Mouse (Mus musculus): ENCODE measurements at regions not wholly inside any gene's neighbourhood (a gene's known extent, or its start where the extent isn't known, plus 50 kb on each side); places are given as distances from the start of the nearest gene placed in this dataset.

- no peak overlapping the region for H3K4me3 ChIP-seq
- H3K27me3 ChIP-seq: no peaks in the 10 kb centered on the region
- H3K9me3 ChIP-seq: no peaks in the 10 kb centered on the region
- no peak overlapping the region for H3K9ac ChIP-seq
- no peak overlapping the region for H3K27ac ChIP-seq (replicated peaks)
- H3K4me1 ChIP-seq (replicated peaks): no peaks in the 10 kb centered on the region
- H3K36me3 ChIP-seq: no peaks in the 10 kb centered on the region
- no peak overlapping the region for H3K4me2 ChIP-seq
- 0 out of 2 replicates have a peak, but pooled peaks have one; percentile 42 for ATAC-seq (ENCODE audit: low FRiP score, low read depth)
Observed at GRCm38 (mm10) chr15:70644447-70645202, 3189.7 kb upstream of the Gm6569 start.

GRCm38 (mm10) chr15:70675549-70675948, 3158.8 kb upstream of the Gm6569 start:
- Histone ChIP-seq H3K36me3 (no peaks in the 10 kb centered on the region), H3K27ac (replicated peaks) (no peak overlapping the region), H3K9ac (no peak overlapping the region), H3K4me2 (no peak overlapping the region), H3K9me3 (no peaks in the 10 kb centered on the region), H3K4me3 (no peak overlapping the region), H3K4me1 (replicated peaks) (no peaks in the 10 kb centered on the region), H3K27me3 (no peaks in the 10 kb centered on the region)
- ATAC-seq (ENCODE audit: low FRiP score, low read depth): no peak
- WGBS: 76% methylated on average over 1 of the region's 1 CpGs

GRCm38 (mm10) chr15:70704547-70704946, 3129.8 kb upstream of the Gm6569 start:
- Histone ChIP-seq H3K27me3 (no peaks in the 10 kb centered on the region), H3K27ac (replicated peaks) (no peak overlapping the region), H3K4me3 (no peak overlapping the region), H3K9ac (no peak overlapping the region), H3K4me1 (replicated peaks) (no peaks in the 10 kb centered on the region), H3K36me3 (no peaks in the 10 kb centered on the region), H3K4me2 (no peak overlapping the region), H3K9me3 (no peaks in the 10 kb centered on the region)
- 44% methylated on average over 2 of the region's 2 CpGs for WGBS
- ATAC-seq (ENCODE audit: low FRiP score, low read depth): no peak

- Histone ChIP-seq H3K27ac (replicated peaks) (no peak overlapping the region), H3K27me3 (no peaks in the 10 kb centered on the region), H3K36me3 (no peaks in the 10 kb centered on the region), H3K4me1 (replicated peaks) (peaks cover 4% of the 10 kb centered on the region; the same call in 1 of the 2 replicates), H3K4me3 (no peak overlapping the region), H3K4me2 (no peak overlapping the region), H3K9ac (no peak overlapping the region), H3K9me3 (no peaks in the 10 kb centered on the region)
- peak; percentile 69 for ATAC-seq (ENCODE audit: low FRiP score, low read depth)
Observed at GRCm38 (mm10) chr15:70713736-70714135, 3120.6 kb upstream of the Gm6569 start.

GRCm38 (mm10) chr15:70727361-70727885, 3106.9 kb upstream of the Gm6569 start:
- no peak for ATAC-seq (ENCODE audit: low FRiP score, low read depth)
- no peak overlapping the region for H3K4me3 ChIP-seq
- no peaks in the 10 kb centered on the region for H3K27me3 ChIP-seq
- 76% methylated on average over 1 of the region's 1 CpGs for WGBS
- no peaks in the 10 kb centered on the region for H3K36me3 ChIP-seq
- no peak overlapping the region for H3K4me2 ChIP-seq
- H3K27ac ChIP-seq (replicated peaks): no peak overlapping the region
- no peaks in the 10 kb centered on the region for H3K4me1 ChIP-seq (replicated peaks)
- H3K9ac ChIP-seq: no peak overlapping the region
- no peaks in the 10 kb centered on the region for H3K9me3 ChIP-seq

- Histone ChIP-seq H3K9me3 (no peaks in the 10 kb centered on the region), H3K27ac (replicated peaks) (no peak overlapping the region), H3K4me2 (no peak overlapping the region), H3K4me3 (no peak overlapping the region), H3K9ac (no peak overlapping the region), H3K27me3 (no peaks in the 10 kb centered on the region), H3K36me3 (no peaks in the 10 kb centered on the region), H3K4me1 (replicated peaks) (no peaks in the 10 kb centered on the region)
- 85% methylated on average over 1 of the region's 1 CpGs for WGBS
- ATAC-seq (ENCODE audit: low FRiP score, low read depth): no peak
Observed at GRCm38 (mm10) chr15:70727956-70728355, 3106.4 kb upstream of the Gm6569 start.

- Histone ChIP-seq H3K4me1 (replicated peaks) (no peaks in the 10 kb centered on the region), H3K36me3 (no peaks in the 10 kb centered on the region), H3K9me3 (no peaks in the 10 kb centered on the region), H3K4me3 (no peak overlapping the region), H3K9ac (no peak overlapping the region), H3K27me3 (no peaks in the 10 kb centered on the region), H3K27ac (replicated peaks) (no peak overlapping the region), H3K4me2 (no peak overlapping the region)
- no peak for ATAC-seq (ENCODE audit: low FRiP score, low read depth)
Observed at GRCm38 (mm10) chr15:70744239-70744638, 3090.1 kb upstream of the Gm6569 start.

GRCm38 (mm10) chr15:70764045-70764444, 3070.3 kb upstream of the Gm6569 start:
- WGBS: 30% methylated on average over 1 of the region's 1 CpGs
- H3K9ac ChIP-seq: no peak overlapping the region
- H3K4me1 ChIP-seq (replicated peaks): no peaks in the 10 kb centered on the region
- no peak overlapping the region for H3K4me2 ChIP-seq
- H3K4me3 ChIP-seq: no peak overlapping the region
- no peak overlapping the region for H3K27ac ChIP-seq (replicated peaks)
- no peaks in the 10 kb centered on the region for H3K36me3 ChIP-seq
- no peak for ATAC-seq (ENCODE audit: low FRiP score, low read depth)
- H3K9me3 ChIP-seq: no peaks in the 10 kb centered on the region
- H3K27me3 ChIP-seq: no peaks in the 10 kb centered on the region

- Histone ChIP-seq H3K4me3 (no peak overlapping the region), H3K27me3 (no peaks in the 10 kb centered on the region), H3K9ac (no peak overlapping the region), H3K36me3 (no peaks in the 10 kb centered on the region), H3K4me2 (no peak overlapping the region), H3K27ac (replicated peaks) (no peak overlapping the region), H3K4me1 (replicated peaks) (no peaks in the 10 kb centered on the region), H3K9me3 (no peaks in the 10 kb centered on the region)
- ATAC-seq (ENCODE audit: low FRiP score, low read depth): no peak
- WGBS: 54% methylated on average over 1 of the region's 1 CpGs
Observed at GRCm38 (mm10) chr15:70764513-70764912, 3069.8 kb upstream of the Gm6569 start.

- Histone ChIP-seq H3K36me3 (no peaks in the 10 kb centered on the region), H3K4me2 (no peak overlapping the region), H3K27me3 (no peaks in the 10 kb centered on the region), H3K4me3 (no peak overlapping the region), H3K9me3 (no peaks in the 10 kb centered on the region), H3K4me1 (replicated peaks) (no peaks in the 10 kb centered on the region), H3K27ac (replicated peaks) (no peak overlapping the region), H3K9ac (no peak overlapping the region)
- ATAC-seq (ENCODE audit: low FRiP score, low read depth): no peak
Observed at GRCm38 (mm10) chr15:70765471-70765870, 3068.9 kb upstream of the Gm6569 start.
